ENCODE assay signal across 12 mouse cellular contexts in the genomic region with DNA sequence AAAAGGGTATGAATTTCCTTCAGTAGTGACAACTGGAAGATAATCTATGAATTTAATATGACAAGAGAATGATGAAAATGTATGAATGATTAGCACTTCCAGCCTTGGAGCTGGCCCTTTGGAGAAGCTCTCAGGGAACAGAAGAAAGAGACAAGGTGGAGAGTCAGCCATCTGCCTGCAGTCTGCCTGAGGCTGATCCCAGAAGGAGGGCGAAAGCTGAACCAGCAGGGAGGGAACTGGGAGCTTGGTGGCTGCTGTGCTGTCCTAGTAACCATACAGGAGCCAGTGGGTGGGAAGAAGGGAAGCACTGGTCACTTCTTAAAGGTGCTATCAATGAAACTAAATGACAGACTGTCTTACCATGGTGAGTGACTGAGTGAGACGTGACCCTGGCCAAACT.
DNase-seq lines count a peak whose midpoint lies in the region; ATAC-seq lines count a peak whose summit lies in the region.
"Had no signal": no experiment of that assay in that cellular context is flagged by ENCODE, and none has a peak within 500 bp of the region (broad histone marks: within the 10 kb centered on the region; RNA-seq: fewer than 3 reads in every experiment).

No protein-coding gene starts in this region.

- no peak overlapping the region for H3K4me3 ChIP-seq in embryonic facial prominence, embryonic 12.5 days
- H3K4me3 ChIP-seq in embryonic facial prominence, embryonic 10.5 days = no peak overlapping the region
- H3K4me3 ChIP-seq in heart, embryonic 16.5 days (ENCODE audit: low read length) = no peak overlapping the region
- no peak overlapping the region for H3K4me3 ChIP-seq in hindbrain, embryonic 16.5 days (ENCODE audit: low read length)
- H3K4me3 ChIP-seq: megakaryocyte, embryonic 14.5 days; neural tube, embryonic 15.5 days had no signal

- peaks cover 9% of the 10 kb centered on the region; the same call in 1 of the 2 replicates for H3K4me1 ChIP-seq in embryonic facial prominence, embryonic 12.5 days
- peaks cover 28% of the 10 kb centered on the region for H3K4me1 ChIP-seq in embryonic facial prominence, embryonic 10.5 days
- peaks cover 39% of the 10 kb centered on the region for H3K4me1 ChIP-seq in heart, embryonic 16.5 days (ENCODE audit: control insufficient read depth, insufficient read depth, low read length)
- no peaks in the 10 kb centered on the region; the same call in 1 of the 2 replicates for H3K4me1 ChIP-seq in hindbrain, embryonic 16.5 days (ENCODE audit: control insufficient read depth, insufficient read depth, low read depth, low read length)
- H3K4me1 ChIP-seq: neural tube, embryonic 15.5 days had no signal

- no peak overlapping the region for H3K27ac ChIP-seq in embryonic facial prominence, embryonic 12.5 days
- H3K27ac ChIP-seq in embryonic facial prominence, embryonic 10.5 days (replicated peaks) = no peak overlapping the region
- H3K27ac ChIP-seq in heart, embryonic 16.5 days (ENCODE audit: low read length) = peak overlapping the region; percentile 34; the same call in 1 of the 2 replicates
- H3K27ac ChIP-seq in hindbrain, embryonic 16.5 days (ENCODE audit: low read depth, low read length) = no peak overlapping the region
- H3K27ac ChIP-seq: kidney, postnatal 0 days; neural tube, embryonic 15.5 days had no signal

- no peak overlapping the region for H3K9ac ChIP-seq in embryonic facial prominence, embryonic 12.5 days
- no peak overlapping the region for H3K9ac ChIP-seq in heart, embryonic 16.5 days (ENCODE audit: low read length)
- H3K9ac ChIP-seq in hindbrain, embryonic 16.5 days (ENCODE audit: low read depth, low read length) = no peak overlapping the region
- H3K9ac ChIP-seq: neural tube, embryonic 15.5 days had no signal

- no peaks in the 10 kb centered on the region for H3K27me3 ChIP-seq in embryonic facial prominence, embryonic 12.5 days
- H3K27me3 ChIP-seq in embryonic facial prominence, embryonic 10.5 days (replicated peaks; ENCODE audit: low read depth, poor library complexity, severe bottlenecking) = no peaks in the 10 kb centered on the region
- no peaks in the 10 kb centered on the region for H3K27me3 ChIP-seq in heart, embryonic 16.5 days (ENCODE audit: control insufficient read depth, insufficient read depth, low read length)
- H3K27me3 ChIP-seq in hindbrain, embryonic 16.5 days (replicated peaks; ENCODE audit: control insufficient read depth, insufficient read depth, low read length) = no peaks in the 10 kb centered on the region
- H3K27me3 ChIP-seq: megakaryocyte, embryonic 14.5 days; neural tube, embryonic 15.5 days had no signal

- intact Hi-C loops in heart, postnatal 10 days (cut with DNase I) = no loop called here

- 84% methylated on average over 2 of the region's 2 CpGs for WGBS in embryonic facial prominence, embryonic 12.5 days
- WGBS in embryonic facial prominence, embryonic 10.5 days = 78% methylated on average over 2 of the region's 2 CpGs
- 78% methylated on average over 2 of the region's 2 CpGs for WGBS in heart, embryonic 16.5 days
- 68% methylated on average over 2 of the region's 2 CpGs for WGBS in hindbrain, embryonic 16.5 days

- no peak for DNase-seq in embryonic facial prominence, embryonic 10.5 days (ENCODE audit: low spot score)
- DNase-seq in heart, postnatal 10 days = no peak
- peak; percentile 10 for DNase-seq in cerebellum, adult 9-10 months
- DNase-seq in c-Kit-positive CD71-positive TER-119-positive erythroid progenitor cells, embryonic 14.5 days (ENCODE audit: low spot score) = no peak
- no peak for DNase-seq in embryo, embryonic 9.5 days (ENCODE audit: extremely low spot score)
- DNase-seq: lung, adult 18-20 months had no signal

- H3K4me2 ChIP-seq in embryonic facial prominence, embryonic 12.5 days (replicated peaks) = no peak overlapping the region
- H3K4me2 ChIP-seq in heart, embryonic 16.5 days (ENCODE audit: low read depth, low read length) = no peak overlapping the region
- no peak overlapping the region for H3K4me2 ChIP-seq in hindbrain, embryonic 16.5 days (ENCODE audit: low read length)
- H3K4me2 ChIP-seq: neural tube, embryonic 15.5 days had no signal

- peak; percentile 35; the same call in 1 of the 2 replicates for ATAC-seq in embryonic facial prominence, embryonic 12.5 days (ENCODE audit: insufficient number of reproducible peaks, insufficient read depth, low FRiP score, low TSS enrichment)
- ATAC-seq in heart, embryonic 16.5 days (replicated peaks; ENCODE audit: extremely low read depth, insufficient read depth, low FRiP score) = no peak; the same call in 1 of the 2 replicates
- 0 out of 2 replicates have a peak, but pooled peaks have one; percentile 32 for ATAC-seq in hindbrain, embryonic 16.5 days

- H3K36me3 ChIP-seq in embryonic facial prominence, embryonic 12.5 days = peaks cover 11% of the 10 kb centered on the region; the same call in 1 of the 2 replicates
- H3K36me3 ChIP-seq in embryonic facial prominence, embryonic 10.5 days (replicated peaks) = peaks cover 58% of the 10 kb centered on the region
- H3K36me3 ChIP-seq in heart, embryonic 16.5 days (ENCODE audit: control insufficient read depth, insufficient read depth) = peaks cover 3% of the 10 kb centered on the region; the same call in 1 of the 2 replicates
- H3K36me3 ChIP-seq in hindbrain, embryonic 16.5 days (ENCODE audit: control insufficient read depth, insufficient read depth, low read length) = no peaks in the 10 kb centered on the region

- H3K9me3 ChIP-seq in embryonic facial prominence, embryonic 12.5 days = no peaks in the 10 kb centered on the region
- H3K9me3 ChIP-seq in embryonic facial prominence, embryonic 10.5 days = no peaks in the 10 kb centered on the region
- H3K9me3 ChIP-seq in heart, embryonic 16.5 days (replicated peaks; ENCODE audit: control insufficient read depth, low read length) = no peaks in the 10 kb centered on the region
- H3K9me3 ChIP-seq in hindbrain, embryonic 16.5 days (ENCODE audit: control insufficient read depth, low read length) = no peaks in the 10 kb centered on the region
- H3K9me3 ChIP-seq: megakaryocyte, embryonic 14.5 days; neural tube, embryonic 15.5 days had no signal
